Mouse (Mus musculus) brown adipose tissue, adult 24 weeks (tissue): ENCODE data around the gene Lamb3. TPM values are rescaled to one million over a fixed set of nuclear protein-coding genes. Genes with fewer than 3 reads are reported as not detected.

Experiments
- H3K27ac ChIP-seq: fragments of 200-500 bp; replicated peaks from 2 replicates; pipeline ENCODE4 v1.5.1; 2012; ENCODE audit warnings: low read depth, mild to moderate bottlenecking, low read length
- H3K4me1 ChIP-seq: fragments of 200-500 bp; 2 replicates; pipeline ENCODE4 v1.6.1; 2012; ENCODE audit warnings: low read length, mixed read lengths; ENCODE audit not compliant: control insufficient read depth, insufficient read depth, insufficient read length
- H3K4me3 ChIP-seq: fragments of 200-500 bp; 2 replicates; pipeline ENCODE4 v1.5.1; 2012; ENCODE audit warnings: low read depth, mild to moderate bottlenecking, low read length, moderate library complexity; ENCODE audit not compliant: insufficient read depth
- polyA plus RNA-seq: library from polyadenylated mRNA; stranded (reverse); fragments of >200 nt; gene quantifications from 2 replicates; pipeline ENCODE4 v1.2.4, GENCODE M21; 2012; ENCODE audit not compliant: missing spikeins, insufficient read depth, insufficient read length

Lamb3 gene
- 6.8 and 10.4 TPM in 2 replicates for polyA plus RNA-seq

DNA sequence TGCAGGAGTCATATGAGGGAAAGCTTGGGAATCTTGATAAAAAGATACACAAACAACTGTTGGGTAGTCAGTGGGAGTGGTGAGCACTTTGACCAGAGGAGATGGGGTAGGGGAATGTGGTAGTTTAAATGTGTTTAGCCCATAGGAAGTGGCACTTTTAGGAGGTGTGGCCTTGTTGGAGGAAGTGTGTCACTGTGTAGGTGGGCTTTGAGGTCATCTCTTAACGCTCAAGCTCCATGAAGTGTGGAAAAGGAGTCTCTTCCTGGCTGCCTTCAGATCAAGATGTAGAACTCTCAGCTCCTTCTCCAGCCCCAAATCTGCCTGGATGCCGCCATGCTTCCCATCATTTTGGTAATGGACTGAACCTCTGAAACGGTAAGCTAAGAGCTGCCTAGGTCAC lies at the start of gene Lamb3:
Lamb3 (plus strand) TSS at position 197 of the 400 bp plus-strand sequence.
- Histone ChIP-seq H3K27ac (no peak within 1 kb of the TSS), H3K4me1 (no peaks in the 10 kb centered on the region), H3K4me3 (no peak within 1 kb of the TSS)

DNA sequence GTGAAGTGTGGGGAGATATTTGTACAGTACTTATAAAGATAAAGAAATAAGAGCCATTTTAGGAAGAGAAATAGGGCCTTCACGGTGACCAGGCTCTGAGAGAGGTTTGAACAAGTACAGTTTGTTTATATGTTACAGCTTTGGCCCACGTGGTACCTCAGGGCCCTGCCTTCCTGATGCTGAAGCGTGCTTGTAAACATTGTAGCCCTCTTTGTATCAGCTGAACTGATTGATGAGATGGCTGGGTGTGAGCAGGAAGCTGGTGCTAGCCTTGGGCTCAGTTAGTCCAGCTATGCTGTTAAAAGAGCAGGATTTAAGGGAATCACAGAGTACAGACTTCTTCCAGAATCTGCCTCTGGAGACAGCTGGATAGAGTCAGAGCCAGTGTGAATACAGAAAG lies 48.3 kb upstream of the Lamb3 start:
- Histone ChIP-seq H3K4me1 (peaks cover 5% of the 10 kb centered on the region; the same call in 1 of the 2 replicates), H3K4me3 (no peak overlapping the region), H3K27ac (no peak overlapping the region)

DNA sequence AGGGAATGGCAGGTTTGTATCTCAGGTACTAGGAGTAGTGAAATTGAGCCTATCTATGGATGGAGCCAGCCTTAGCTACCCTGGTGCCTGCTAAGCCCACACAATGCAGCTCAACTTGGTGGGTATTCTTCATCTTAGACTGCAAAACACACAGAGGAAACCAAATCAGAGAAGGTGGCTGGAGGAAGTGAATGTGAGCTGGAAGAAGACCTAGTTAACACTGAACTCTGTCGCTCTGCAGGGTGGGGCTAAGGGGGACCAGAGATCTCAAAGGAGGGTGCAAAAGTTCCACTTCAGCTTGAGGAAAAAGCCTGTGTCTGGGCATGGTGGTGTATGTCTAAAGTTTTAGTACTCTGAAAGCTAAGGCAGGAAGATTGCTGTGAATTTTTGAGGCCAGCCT lies 47.9 kb upstream of the Lamb3 start:
- Histone ChIP-seq H3K4me3 (no peak overlapping the region), H3K4me1 (peaks cover 5% of the 10 kb centered on the region; the same call in 1 of the 2 replicates), H3K27ac (no peak overlapping the region)

DNA sequence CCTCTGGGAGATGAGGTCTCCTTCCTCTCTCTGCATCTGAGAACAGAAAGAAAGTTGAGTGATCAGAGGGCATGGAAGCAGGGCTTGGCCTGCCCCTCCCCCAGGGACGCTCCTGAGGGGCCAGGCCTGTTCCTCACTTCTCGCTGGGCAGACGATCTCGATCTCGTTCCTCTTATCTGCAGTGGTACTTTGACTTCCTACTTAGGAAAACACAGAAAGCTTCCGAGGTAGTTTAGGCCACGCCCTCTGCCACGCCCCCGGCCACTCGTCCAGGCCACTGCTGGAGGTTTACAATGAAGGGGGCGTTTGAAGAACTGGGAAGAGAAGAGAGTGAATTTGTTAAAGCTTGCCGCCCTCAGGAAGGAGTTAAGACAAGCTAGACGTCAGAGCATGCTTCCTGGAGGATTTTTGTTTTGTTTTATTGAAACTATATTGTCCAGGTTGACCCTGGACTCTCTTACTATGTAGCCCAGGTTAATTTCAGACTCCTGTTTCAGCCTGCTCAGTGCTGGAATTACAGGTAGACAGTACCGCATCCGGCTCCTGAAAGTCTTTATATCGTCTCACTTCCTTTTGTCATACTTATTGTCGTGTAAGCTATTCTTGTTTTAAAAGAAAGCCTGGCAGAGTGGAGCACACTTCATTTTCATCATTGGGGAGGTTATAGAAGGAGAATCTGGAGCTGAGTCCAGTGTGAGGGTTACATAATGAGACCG lies 47.0 kb upstream of the Lamb3 start:
- Histone ChIP-seq H3K4me1 (peaks cover 5% of the 10 kb centered on the region; the same call in 1 of the 2 replicates), H3K4me3 (peak overlapping the region; percentile 35; the same call in 1 of the 2 replicates), H3K27ac (no peak overlapping the region)

DNA sequence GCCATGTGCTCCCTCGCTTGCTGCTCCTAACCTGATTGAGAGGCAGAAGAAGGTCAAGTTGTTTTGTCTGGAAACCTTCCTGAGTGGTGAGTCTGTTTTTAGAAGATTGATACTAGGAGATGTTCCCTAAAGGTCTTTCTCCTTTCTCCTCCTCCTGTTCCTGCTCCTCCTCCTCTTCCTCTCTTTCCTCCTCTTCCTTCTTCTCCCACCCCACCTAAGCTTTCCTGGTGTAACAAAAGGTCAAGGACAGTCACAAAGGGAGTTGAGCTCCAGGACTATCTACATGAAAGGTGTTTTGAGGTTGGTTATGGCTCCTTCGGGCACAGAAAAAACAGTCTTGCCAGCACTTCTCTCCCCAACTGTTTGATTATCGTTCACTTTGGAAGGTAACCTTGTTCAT lies 39.8 kb upstream of the Lamb3 start, which contains the start of gene A130010J15Rik:
A130010J15Rik (plus strand) TSS at position 301 of the 400 bp plus-strand sequence.
- no peak within 1 kb of the TSS for H3K4me3 ChIP-seq
- peaks cover 4% of the 10 kb centered on the region; the same call in 1 of the 2 replicates for H3K4me1 ChIP-seq
- no peak within 1 kb of the TSS for H3K27ac ChIP-seq

DNA sequence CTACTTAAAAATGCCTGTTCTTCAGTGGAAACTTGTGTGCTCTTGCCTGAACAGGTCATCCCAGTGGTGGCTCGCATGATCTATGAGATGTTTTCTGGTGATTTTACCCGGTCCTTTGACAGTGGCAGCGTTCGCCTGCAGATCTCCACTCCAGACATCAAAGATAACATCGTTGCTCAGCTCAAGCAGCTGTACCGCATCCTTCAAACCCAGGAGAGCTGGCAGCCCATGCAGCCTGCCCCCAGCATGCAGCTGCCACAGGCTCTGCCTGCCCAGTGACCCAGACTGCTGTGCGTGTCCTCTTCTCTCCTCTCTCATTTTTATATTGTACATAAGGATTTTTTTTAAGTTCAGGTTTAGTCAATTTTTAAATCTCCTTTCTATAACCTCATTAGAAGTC lies 38.3 kb upstream of the Lamb3 start:
- Histone ChIP-seq H3K27ac (no peak overlapping the region), H3K4me3 (no peak overlapping the region), H3K4me1 (peaks cover 7% of the 10 kb centered on the region)

DNA sequence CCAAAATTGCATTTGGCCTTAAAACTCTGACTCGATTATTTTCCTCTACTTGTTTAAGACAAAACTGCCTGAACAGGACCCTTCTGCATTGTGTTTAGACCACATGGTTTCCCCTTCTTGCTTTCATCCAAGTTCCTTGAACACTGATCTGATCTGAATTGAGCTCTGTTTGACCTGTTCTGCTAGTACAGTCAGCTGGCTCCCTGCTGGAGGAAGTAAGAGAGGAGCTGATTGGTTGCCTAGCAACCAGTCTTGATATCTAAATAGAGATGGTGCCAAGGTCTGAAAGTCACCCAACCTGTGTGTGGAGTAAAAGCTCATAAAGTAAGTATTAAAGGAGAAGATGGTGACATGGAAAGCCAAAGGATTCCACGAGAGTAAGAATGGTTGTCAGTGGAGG lies 37.6 kb upstream of the Lamb3 start:
- Histone ChIP-seq H3K4me3 (no peak overlapping the region), H3K4me1 (peaks cover 9% of the 10 kb centered on the region), H3K27ac (no peak overlapping the region)

DNA sequence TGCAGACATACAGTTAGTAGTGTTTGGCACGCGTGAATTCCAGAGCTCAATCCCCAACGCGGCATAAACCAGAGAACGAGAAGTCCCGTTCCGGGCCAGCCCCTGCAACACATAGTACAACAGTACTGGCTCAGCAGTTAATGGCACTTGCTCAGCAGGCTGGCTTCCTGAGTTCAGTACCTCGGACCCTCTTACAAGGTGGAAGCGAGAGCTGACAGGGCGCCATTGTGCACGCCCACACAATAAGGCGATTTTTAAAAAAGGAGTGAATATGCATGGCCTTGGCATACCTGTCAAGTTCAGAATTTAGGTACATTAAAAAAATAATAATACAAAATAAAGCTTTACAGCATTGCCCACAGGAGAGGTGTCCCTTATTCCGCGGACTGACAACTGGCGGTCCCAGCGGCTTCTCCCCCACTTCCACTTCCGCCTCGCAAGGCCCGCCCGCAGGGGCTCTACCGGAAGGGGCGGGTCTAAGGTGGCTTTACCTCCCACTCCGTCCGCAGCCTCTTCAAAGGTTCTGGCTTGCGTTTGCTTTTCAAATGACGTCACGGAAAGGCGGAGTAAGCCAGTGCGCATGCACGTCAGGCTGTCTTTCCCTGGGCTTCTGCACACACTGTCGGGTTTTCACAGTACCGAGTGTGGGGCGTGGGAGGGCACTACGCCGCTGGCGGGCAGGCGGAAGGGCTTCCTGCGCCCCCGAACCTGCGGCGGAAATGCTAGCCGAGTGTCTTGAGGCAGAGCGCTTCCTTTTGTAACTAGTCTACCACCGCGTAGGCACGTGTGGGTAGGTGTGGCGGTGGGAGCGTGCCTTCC lies 34.3 kb upstream of the Lamb3 start:
- peak overlapping the region; percentile 80 for H3K4me3 ChIP-seq
- H3K27ac ChIP-seq: peak overlapping the region; percentile 77
- peaks cover 9% of the 10 kb centered on the region for H3K4me1 ChIP-seq

DNA sequence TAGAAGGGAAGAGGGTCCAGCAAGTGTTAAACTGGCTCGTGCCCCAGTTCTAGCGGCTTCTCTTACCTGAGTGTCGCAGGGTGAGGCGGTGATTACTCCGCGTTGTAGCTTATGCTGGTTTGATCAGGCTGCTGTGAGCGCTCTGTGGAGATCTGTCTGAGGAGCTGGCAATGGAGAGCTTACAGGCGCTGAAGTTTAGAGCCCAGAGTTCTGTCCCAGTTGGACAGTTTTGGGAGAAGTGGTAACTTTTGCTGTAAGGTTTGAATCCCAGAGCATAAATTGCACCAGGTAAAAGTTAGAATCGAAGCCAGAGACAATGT lies 33.7 kb upstream of the Lamb3 start:
- H3K27ac ChIP-seq: peak overlapping the region; percentile 77
- peak overlapping the region; percentile 80 for H3K4me3 ChIP-seq
- H3K4me1 ChIP-seq: peaks cover 9% of the 10 kb centered on the region

DNA sequence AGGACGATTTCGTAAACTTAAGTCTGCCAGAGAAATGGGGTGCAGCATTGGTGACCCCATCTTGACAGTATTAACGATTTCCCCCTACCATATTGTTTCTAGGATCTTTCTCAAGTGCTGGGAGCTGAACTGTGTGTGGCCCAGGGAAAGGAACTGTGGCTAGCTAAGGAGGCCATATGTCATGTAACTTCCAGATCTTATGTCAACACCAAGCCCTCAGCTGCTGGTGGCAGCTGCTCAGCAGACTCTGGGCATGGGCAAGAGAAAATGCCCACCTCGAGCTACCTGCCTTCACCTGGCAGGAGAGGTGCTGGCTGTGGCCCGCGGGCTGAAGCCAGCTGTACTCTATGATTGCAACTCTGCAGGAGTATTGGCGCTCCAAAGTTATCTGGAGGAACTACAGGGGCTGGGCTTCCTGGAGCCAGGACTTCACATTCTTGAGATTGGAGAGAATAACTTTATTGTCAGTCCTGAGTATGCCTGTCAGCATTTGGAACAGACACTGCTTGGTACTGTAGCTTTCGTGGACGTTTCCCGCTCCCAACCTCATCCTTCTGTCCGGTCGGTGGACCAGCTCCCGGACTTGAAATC lies 33.3 kb upstream of the Lamb3 start:
- peaks cover 9% of the 10 kb centered on the region for H3K4me1 ChIP-seq
- peak overlapping the region; percentile 80 for H3K4me3 ChIP-seq
- H3K27ac ChIP-seq: no peak overlapping the region

DNA sequence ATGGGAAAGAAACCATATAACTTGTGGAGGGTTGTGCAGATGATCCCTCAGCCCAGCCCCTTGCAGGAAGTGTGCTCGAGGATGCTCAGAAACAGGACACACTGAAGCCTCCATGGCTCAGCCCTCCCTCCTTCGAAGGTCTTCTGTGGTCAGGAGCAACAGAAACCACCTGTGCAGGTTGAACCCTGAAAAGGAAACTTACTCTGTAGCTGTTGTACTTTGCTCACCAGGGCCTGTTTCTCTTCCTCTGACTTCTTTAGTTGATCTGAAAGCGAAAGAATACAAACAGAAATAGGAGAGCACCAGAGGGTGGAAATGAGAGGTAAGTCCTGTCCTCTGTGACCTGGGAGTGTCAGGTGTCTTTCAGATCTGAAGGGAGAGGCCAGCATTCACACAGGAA lies 26.4 kb upstream of the Lamb3 start:
- Histone ChIP-seq H3K4me3 (no peak overlapping the region), H3K4me1 (no peaks in the 10 kb centered on the region), H3K27ac (no peak overlapping the region)

DNA sequence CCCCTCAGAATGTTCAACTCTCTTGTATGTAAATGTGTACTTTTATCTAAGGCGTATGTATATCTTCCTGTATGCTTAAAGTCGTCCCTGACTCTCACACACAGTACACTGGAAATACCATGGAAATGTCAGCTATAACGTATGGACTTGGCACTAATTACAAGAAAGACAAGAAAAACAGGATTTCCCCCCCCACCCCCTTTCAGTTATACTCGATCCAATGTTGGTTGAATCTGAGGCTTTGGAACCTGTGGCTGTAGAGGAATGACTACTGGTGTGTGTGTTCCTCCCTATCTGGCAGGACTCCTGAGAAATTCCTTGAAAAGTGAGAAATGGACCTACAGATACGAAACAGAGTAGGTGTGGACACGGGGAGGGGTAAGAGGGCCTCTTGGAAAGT lies 19.2 kb upstream of the Lamb3 start:
- Histone ChIP-seq H3K27ac (0 out of 2 replicates have a peak overlapping the region, but pooled peaks have one; percentile 57), H3K4me3 (no peak overlapping the region), H3K4me1 (peaks cover 12% of the 10 kb centered on the region)

DNA sequence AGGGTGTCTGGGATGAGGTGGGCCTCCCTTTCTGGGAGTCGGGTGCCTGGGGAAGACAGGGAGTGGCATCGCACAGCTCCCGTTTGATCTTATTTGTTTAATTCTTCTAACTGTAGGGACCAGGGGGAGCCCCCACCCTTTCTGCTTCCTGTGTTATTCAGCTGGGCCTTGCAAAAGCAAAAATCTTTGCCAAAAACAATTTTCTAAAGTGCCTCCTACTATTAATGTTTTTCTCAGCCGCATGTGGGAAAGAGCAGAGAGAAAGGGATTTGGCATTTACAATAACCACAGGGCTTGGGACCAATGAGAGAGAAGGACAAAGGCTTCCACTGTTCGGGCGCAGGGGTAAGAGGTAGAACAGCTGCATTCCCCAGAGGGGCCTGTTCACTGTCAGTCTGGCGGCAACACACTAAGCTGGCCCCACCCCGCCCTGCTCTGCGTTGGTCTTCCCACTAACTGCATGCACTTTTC lies 18.3 kb upstream of the Lamb3 start:
- Histone ChIP-seq H3K4me1 (peaks cover 12% of the 10 kb centered on the region), H3K4me3 (no peak overlapping the region), H3K27ac (peak overlapping the region; percentile 57)

DNA sequence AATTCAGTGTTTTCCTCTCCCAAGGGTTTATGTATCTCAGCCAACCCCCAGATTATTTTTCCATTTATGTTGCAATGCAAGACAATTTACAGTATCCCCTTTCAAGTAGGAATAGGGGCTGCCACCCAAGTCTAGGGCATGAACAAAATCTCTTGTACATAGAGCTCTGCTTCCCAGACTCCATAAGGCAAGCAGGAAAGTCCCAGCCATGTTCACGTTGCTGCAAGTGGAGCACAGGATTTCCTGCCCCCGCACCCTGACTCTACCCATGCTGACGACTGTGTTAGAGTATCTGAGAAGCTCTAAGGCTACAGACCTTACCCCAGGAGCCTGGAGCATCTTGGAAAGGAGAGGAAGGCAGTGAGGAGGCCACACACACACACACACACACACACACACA lies 17.7 kb upstream of the Lamb3 start:
- Histone ChIP-seq H3K4me3 (no peak overlapping the region), H3K4me1 (peaks cover 12% of the 10 kb centered on the region), H3K27ac (0 out of 2 replicates have a peak overlapping the region, but pooled peaks have one; percentile 26)

DNA sequence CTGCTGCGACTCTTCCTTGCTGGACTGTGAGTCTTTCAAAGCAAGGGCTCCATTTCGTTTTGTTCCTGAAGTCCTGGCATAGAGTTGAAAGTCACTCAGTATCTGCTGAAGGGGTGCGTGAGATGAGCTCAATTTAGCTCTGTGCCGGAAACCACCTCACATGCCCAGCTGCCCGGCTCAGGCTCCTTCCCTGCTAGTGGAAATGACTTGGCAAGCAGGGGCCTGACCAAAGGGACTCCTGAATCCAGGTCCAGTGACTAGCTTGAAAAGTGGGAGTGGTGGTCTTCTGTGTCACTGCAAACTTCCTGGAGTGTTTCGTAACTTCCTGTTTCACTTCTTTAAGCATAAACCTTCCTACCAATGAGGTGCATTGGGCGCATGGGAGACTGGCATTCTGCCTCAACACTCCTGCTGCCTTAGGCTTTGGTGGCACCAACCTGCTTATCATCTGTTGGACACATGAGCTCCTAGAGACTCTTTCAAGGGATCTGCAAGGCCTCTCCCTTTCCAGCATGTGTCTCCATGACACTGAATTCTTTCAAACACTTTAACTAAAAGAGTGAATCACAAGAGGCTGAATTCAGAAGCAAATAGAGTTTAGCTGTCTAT lies 15.7 kb upstream of the Lamb3 start:
- Histone ChIP-seq H3K4me3 (no peak overlapping the region), H3K4me1 (peaks cover 12% of the 10 kb centered on the region), H3K27ac (no peak overlapping the region)
